Mouse (Mus musculus) neutrophil, adult 5-6 weeks (primary cell): ENCODE results near the gene Ppy. TPM values are rescaled to one million over a fixed set of nuclear protein-coding genes. Genes with fewer than 3 reads are reported as not detected.

ENCODE experiments used
- ATAC-seq: fragments of 151-379, 151-347 bp; 2 replicates; pipeline ENCODE4 v1.8.0; 2017; ENCODE audit warnings: mild to moderate bottlenecking, moderate TSS enrichment; ENCODE audit not compliant: insufficient number of reproducible peaks, poor library complexity, low FRiP score, severe bottlenecking; ENCODE audit errors: extremely low read depth
- total RNA-seq: library from RNA; stranded (forward); fragments of 200-1000 nt; gene quantifications from 2 replicates; pipeline ENCODE4 v1.2.3, GENCODE M21; 2017

Gene Ppy
- total RNA-seq, 1 experiment from 2014 or later = not detected

- ATAC-seq = no peak
Observed at GRCm38 (mm10) chr11:102095676-102096075, 5.4 kb downstream of the Ppy start.

GRCm38 (mm10) chr11:102089088-102089808 lies 11.9 kb downstream of the Ppy start:
- no peak for ATAC-seq

- ATAC-seq = no peak
Observed at GRCm38 (mm10) chr11:102087931-102088898, 12.9 kb downstream of the Ppy start, which contains the start of gene Mpp2. Gene Mpp2, minus strand, starts transcription at chr11:102088515.

GRCm38 (mm10) chr11:102087081-102087751 lies 13.9 kb downstream of the Ppy start:
- peak; percentile 30; the same call in 1 of the 2 replicates for ATAC-seq

- no peak for ATAC-seq
Observed at GRCm38 (mm10) chr11:102086331-102086730, 14.8 kb downstream of the Ppy start.

- no peak for ATAC-seq
Observed at GRCm38 (mm10) chr11:102084159-102084558, 17.0 kb downstream of the Ppy start.

- ATAC-seq = no peak
Observed at GRCm38 (mm10) chr11:102083193-102083592, 17.9 kb downstream of the Ppy start.

GRCm38 (mm10) chr11:102082322-102082721 lies 18.8 kb downstream of the Ppy start:
- ATAC-seq = no peak

- no peak for ATAC-seq
Observed at GRCm38 (mm10) chr11:102073722-102074121, 27.4 kb downstream of the Ppy start.

- no peak for ATAC-seq
Observed at GRCm38 (mm10) chr11:102072729-102073128, 28.4 kb downstream of the Ppy start.

- ATAC-seq = no peak
Observed at GRCm38 (mm10) chr11:102070426-102070825, 30.7 kb downstream of the Ppy start.

GRCm38 (mm10) chr11:102069633-102070032 lies 31.5 kb downstream of the Ppy start:
- no peak for ATAC-seq

- ATAC-seq = no peak
Observed at GRCm38 (mm10) chr11:102068969-102069368, 32.1 kb downstream of the Ppy start.

GRCm38 (mm10) chr11:102063076-102063475 lies 38.0 kb downstream of the Ppy start:
- ATAC-seq = no peak

GRCm38 (mm10) chr11:102061941-102062473 lies 39.1 kb downstream of the Ppy start:
- ATAC-seq = no peak

GRCm38 (mm10) chr11:102061236-102061940 lies 39.7 kb downstream of the Ppy start:
- ATAC-seq = no peak

GRCm38 (mm10) chr11:102053847-102054246 lies 47.3 kb downstream of the Ppy start:
- no peak for ATAC-seq

- ATAC-seq = no peak
Observed at GRCm38 (mm10) chr11:102053183-102053582, 47.9 kb downstream of the Ppy start.
